Mouse (Mus musculus): ENCODE data around the gene Cdh18. TPM values are rescaled to one million over a fixed set of nuclear protein-coding genes. Genes with fewer than 3 reads are reported as not detected.
A peak's percentile ranks its signal among the peaks of the same experiment; 100 is the strongest.

Gene Cdh18
- polyA plus RNA-seq, 1 experiment from 2014 or later: 3.9 TPM

GRCm38 (mm10) chr15:23408256-23408655, 859.4 kb downstream of the Cdh18 start:
- Histone ChIP-seq H3K27ac (no peak overlapping the region), H3K4me3 (no peak overlapping the region), H3K4me1 (no peaks in the 10 kb centered on the region), H3K4me2 (no peak overlapping the region), H3K36me3 (no peaks in the 10 kb centered on the region), H3K27me3 (no peaks in the 10 kb centered on the region), H3K9me3 (no peaks in the 10 kb centered on the region), H3K9ac (no peak overlapping the region)
- no peak for ATAC-seq (ENCODE audit: insufficient number of reproducible peaks, insufficient read depth, low FRiP score, low TSS enrichment, low read depth)
- 93% methylated on average over 1 of the region's 1 CpGs for WGBS

- Histone ChIP-seq H3K4me3 (no peak overlapping the region), H3K27me3 (no peaks in the 10 kb centered on the region), H3K4me1 (peaks cover 2% of the 10 kb centered on the region; the same call in 1 of the 2 replicates), H3K27ac (no peak overlapping the region), H3K36me3 (no peaks in the 10 kb centered on the region), H3K9ac (no peak overlapping the region), H3K9me3 (no peaks in the 10 kb centered on the region), H3K4me2 (no peak overlapping the region)
- ATAC-seq (ENCODE audit: insufficient number of reproducible peaks, insufficient read depth, low FRiP score, low TSS enrichment, low read depth): no peak
- WGBS: 66% methylated on average over 5 of the region's 5 CpGs
Observed at GRCm38 (mm10) chr15:23416450-23417080, 867.7 kb downstream of the Cdh18 start.

- Histone ChIP-seq H3K36me3 (no peaks in the 10 kb centered on the region), H3K27ac (no peak overlapping the region)
Observed at GRCm38 (mm10) chr15:23418158-23418557, 869.3 kb downstream of the Cdh18 start.

DNA sequence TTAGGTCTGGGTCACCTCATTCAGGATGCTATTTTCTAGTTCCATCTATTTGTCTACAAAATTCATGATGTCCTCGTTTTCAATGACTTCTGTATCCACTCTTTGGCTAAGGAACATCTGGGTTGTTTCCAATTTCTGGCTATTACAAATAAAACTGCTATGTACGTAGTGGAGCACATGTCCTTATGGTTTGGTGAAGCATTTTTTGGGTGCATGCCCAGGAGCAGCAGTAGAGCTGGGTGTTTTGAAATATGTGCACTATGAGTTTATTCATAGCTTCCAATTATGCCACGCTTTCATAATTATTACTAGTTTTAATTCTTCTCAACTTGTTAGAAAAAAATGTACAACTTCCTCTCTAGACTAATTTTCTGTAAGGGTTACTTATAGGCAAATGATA, 871.2 kb downstream of the Cdh18 start:
- H3K9ac ChIP-seq: no peak overlapping the region

More at GRCm38 (mm10) chr15:23418158-23418557, 869.3 kb downstream of the Cdh18 start:
- Histone ChIP-seq H3K9me3 (no peaks in the 10 kb centered on the region), H3K27me3 (no peaks in the 10 kb centered on the region), H3K4me1 (peaks cover 2% of the 10 kb centered on the region; the same call in 1 of the 2 replicates), H3K4me3 (no peak overlapping the region), H3K4me2 (no peak overlapping the region), H3K9ac (no peak overlapping the region)
- no peak for ATAC-seq (ENCODE audit: insufficient number of reproducible peaks, insufficient read depth, low FRiP score, low TSS enrichment, low read depth)

DNA sequence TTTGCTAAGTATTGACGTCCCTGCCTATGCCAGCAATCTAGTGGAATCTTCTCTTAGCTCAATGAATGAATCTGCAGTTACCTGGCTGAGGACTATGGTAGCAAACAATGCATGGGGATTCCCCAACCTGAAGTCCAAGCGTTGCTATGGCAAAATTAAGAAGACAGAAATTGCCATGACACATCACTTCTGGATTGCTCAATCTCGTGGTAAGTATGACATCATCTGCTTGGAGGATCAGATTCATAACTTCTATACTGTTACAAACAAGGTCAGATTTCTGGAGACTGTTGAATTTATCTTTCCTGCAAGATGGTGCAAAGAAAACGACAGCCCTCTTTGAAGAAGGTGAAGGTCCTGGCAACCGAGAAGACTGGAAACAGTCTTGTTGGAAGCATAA, 881.2 kb downstream of the Cdh18 start:
- 77% methylated on average over 5 of the region's 5 CpGs for WGBS
- ATAC-seq (ENCODE audit: insufficient number of reproducible peaks, insufficient read depth, low FRiP score, low TSS enrichment, low read depth): no peak
- Histone ChIP-seq H3K36me3 (no peaks in the 10 kb centered on the region), H3K4me1 (no peaks in the 10 kb centered on the region), H3K9me3 (no peaks in the 10 kb centered on the region), H3K4me2 (no peak overlapping the region), H3K9ac (no peak overlapping the region), H3K27ac (no peak overlapping the region), H3K4me3 (no peak overlapping the region), H3K27me3 (no peaks in the 10 kb centered on the region)

More for the DNA sequence above, 871.2 kb downstream of the Cdh18 start:
- no peak overlapping the region for H3K4me3 ChIP-seq
- no peaks in the 10 kb centered on the region for H3K9me3 ChIP-seq
- no peak overlapping the region for H3K27ac ChIP-seq
- H3K4me2 ChIP-seq: no peak overlapping the region
- no peak for ATAC-seq (ENCODE audit: insufficient number of reproducible peaks, insufficient read depth, low FRiP score, low TSS enrichment, low read depth)
- H3K4me1 ChIP-seq: peaks cover 2% of the 10 kb centered on the region; the same call in 1 of the 2 replicates
- H3K27me3 ChIP-seq: no peaks in the 10 kb centered on the region
- 63% methylated on average over 3 of the region's 3 CpGs for WGBS
- H3K36me3 ChIP-seq: no peaks in the 10 kb centered on the region

DNA sequence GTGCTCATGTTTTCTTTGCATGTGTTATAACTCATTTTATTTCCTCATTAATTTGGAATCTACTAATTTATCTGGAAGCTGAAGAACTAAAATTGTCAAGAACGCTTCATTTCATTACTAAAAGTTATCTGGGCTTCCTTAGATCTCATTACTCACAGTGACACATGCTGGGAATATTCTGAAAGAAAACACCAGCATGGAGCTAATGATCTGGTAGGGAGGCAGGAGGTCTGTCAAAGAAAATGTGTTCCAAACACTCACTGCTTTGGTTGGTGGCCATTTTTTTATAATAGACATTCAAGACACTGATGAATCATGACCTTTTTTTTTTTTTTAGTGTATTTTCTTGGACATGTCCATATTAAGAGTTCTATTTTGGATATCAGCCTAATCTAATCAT, 899.7 kb downstream of the Cdh18 start:
- Histone ChIP-seq H3K27me3 (no peaks in the 10 kb centered on the region), H3K4me3 (no peak overlapping the region), H3K9me3 (no peaks in the 10 kb centered on the region), H3K9ac (no peak overlapping the region), H3K27ac (no peak overlapping the region), H3K4me1 (0 out of 2 replicates have a peak, but pooled peaks cover 4% of the 10 kb centered on the region), H3K36me3 (no peaks in the 10 kb centered on the region), H3K4me2 (no peak overlapping the region)
- 68% methylated on average over 1 of the region's 1 CpGs for WGBS
- ATAC-seq (ENCODE audit: insufficient number of reproducible peaks, insufficient read depth, low FRiP score, low TSS enrichment, low read depth): no peak

DNA sequence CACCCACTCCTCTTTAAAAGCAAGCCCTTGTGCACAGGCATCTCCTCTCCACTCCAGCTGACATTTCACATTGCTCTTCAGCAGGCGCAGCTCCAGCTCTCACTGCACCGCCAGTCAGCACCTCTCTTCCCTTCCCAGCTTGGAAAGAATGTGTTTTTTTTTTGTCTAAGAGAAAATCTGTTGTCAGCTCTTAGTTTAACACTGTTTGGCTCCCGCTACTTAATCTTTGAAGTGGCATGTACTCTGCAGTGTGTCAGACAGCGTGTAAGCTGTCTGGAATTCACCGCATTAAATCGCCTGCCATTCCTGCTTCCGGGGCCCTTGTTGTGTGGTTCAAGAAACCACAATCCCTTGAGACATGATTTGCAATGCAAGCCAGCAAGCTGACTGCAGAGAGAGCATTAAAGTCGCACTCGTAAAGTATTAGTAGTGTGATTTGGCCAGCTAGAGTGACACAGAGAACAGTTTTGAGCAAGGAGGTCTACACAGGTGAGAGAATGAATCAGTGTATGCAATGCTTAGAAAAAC, 903.3 kb downstream of the Cdh18 start:
- peak overlapping the region; percentile 34 for H3K4me2 ChIP-seq
- WGBS: 24% methylated on average over 9 of the region's 9 CpGs

DNA sequence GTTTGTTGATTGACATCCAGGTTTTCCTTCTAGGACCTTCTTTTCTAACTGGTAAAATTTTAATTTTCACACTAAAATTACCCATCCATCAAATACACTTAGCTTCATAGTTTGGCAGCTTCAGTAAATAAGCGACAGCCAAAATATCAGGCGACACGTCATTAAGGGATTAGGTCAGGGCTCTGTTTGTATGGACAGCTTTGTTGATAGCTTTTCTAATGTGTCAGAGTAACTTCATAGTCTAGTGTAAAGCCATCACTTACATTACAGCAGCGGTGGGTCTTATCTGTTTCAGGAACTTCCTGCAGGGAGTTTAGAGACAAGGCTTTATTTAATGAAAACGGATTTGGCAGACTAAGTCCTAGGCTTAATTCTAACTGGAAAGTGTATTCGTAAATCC, 904.5 kb downstream of the Cdh18 start:
- ATAC-seq (ENCODE audit: insufficient number of reproducible peaks, insufficient read depth, low FRiP score, low TSS enrichment, low read depth): no peak
- WGBS: 75% methylated on average over 6 of the region's 6 CpGs
- Histone ChIP-seq H3K27me3 (no peaks in the 10 kb centered on the region), H3K9me3 (no peaks in the 10 kb centered on the region), H3K4me1 (0 out of 2 replicates have a peak, but pooled peaks cover 4% of the 10 kb centered on the region), H3K4me3 (no peak overlapping the region), H3K9ac (no peak overlapping the region), H3K27ac (no peak overlapping the region), H3K4me2 (no peak overlapping the region), H3K36me3 (no peaks in the 10 kb centered on the region)

More for the DNA sequence above, 903.3 kb downstream of the Cdh18 start:
- no peak; the same call in 1 of the 2 replicates for ATAC-seq (ENCODE audit: insufficient number of reproducible peaks, insufficient read depth, low FRiP score, low TSS enrichment, low read depth)
- no peaks in the 10 kb centered on the region for H3K36me3 ChIP-seq
- 0 out of 2 replicates have a peak, but pooled peaks cover 4% of the 10 kb centered on the region for H3K4me1 ChIP-seq
- no peak overlapping the region for H3K9ac ChIP-seq
- H3K27ac ChIP-seq: no peak overlapping the region
- no peaks in the 10 kb centered on the region for H3K9me3 ChIP-seq
- H3K27me3 ChIP-seq: no peaks in the 10 kb centered on the region
- H3K4me3 ChIP-seq: no peak overlapping the region

DNA sequence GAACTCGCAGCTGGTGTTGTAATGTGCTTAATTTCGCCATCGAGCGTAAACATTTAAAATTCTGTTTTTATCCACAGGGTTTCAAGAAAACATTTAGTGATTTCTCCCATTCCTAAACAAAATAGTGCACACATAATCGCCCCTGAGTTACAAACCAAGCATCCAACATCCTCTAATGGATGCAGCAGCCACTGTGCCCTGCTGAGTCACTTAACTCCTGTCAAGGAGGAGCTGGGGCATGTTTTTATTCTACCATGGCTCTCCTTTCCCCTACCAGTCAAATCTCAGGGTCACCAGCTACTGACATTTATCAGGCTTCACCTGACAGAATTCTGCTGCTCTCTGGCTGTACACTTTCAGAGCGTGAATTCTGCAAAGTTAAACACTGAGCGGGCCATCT, 906.5 kb downstream of the Cdh18 start:
- H3K4me2 ChIP-seq: no peak overlapping the region
- no peak for ATAC-seq (ENCODE audit: insufficient number of reproducible peaks, insufficient read depth, low FRiP score, low TSS enrichment, low read depth)
- H3K9ac ChIP-seq: no peak overlapping the region
- H3K27me3 ChIP-seq: no peaks in the 10 kb centered on the region
- H3K27ac ChIP-seq: no peak overlapping the region
- 81% methylated on average over 7 of the region's 7 CpGs for WGBS
- 0 out of 2 replicates have a peak, but pooled peaks cover 4% of the 10 kb centered on the region for H3K4me1 ChIP-seq
- no peaks in the 10 kb centered on the region for H3K9me3 ChIP-seq
- no peaks in the 10 kb centered on the region for H3K36me3 ChIP-seq
- H3K4me3 ChIP-seq: no peak overlapping the region

GRCm38 (mm10) chr15:23457401-23457800, 908.6 kb downstream of the Cdh18 start:
- 80% methylated on average over 3 of the region's 3 CpGs for WGBS

DNA sequence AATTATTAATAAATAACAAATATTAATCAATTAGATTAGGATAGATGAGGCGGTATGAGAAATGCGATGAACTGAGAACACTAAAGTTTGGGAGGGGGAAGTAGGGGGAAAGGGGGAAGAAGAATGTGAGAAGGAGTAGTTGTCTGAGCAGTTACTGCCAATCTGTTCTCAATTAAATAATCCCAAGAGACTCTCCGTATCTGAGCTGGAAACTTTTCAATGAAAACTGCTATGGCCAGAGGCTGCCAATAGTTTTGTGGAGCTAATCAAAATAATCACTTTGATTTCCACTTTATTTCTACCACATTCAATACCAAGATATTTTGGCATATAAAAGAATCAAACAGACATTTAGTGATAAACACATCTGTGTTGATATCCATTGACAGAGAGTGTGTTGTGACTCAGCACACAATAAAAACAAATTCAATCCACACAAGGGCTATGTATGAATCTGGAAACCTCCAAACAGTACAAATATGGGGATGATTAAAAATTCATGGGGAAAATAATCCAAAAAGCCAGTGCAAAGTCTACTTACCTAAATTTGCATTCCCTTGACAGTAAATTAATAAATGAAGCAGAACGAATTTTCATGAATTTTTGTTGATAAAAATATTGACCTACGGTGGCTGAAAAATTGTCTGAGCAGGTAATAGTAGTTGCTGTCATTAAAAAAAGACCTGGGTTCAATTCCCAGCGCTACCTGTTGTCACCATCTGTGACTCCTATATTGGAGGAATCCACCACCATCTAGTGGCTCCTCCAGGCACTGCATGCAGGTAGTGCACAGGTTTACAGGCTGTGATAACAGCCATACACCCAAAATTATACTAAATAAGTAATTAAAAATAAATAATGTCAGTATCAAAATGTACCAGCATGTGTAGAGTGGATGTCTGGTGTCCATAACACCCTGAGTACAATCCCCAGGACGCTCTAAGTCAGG, 922.0 kb downstream of the Cdh18 start:
- no peak overlapping the region for H3K27ac ChIP-seq
- WGBS: 57% methylated on average over 7 of the region's 7 CpGs
- H3K9ac ChIP-seq: no peak overlapping the region
- H3K4me1 ChIP-seq: no peaks in the 10 kb centered on the region
- H3K9me3 ChIP-seq: no peaks in the 10 kb centered on the region
- no peak overlapping the region for H3K4me2 ChIP-seq
- no peak overlapping the region for H3K4me3 ChIP-seq
- no peak for ATAC-seq (ENCODE audit: insufficient number of reproducible peaks, insufficient read depth, low FRiP score, low TSS enrichment, low read depth)
- H3K27me3 ChIP-seq: no peaks in the 10 kb centered on the region
- no peaks in the 10 kb centered on the region for H3K36me3 ChIP-seq

More at GRCm38 (mm10) chr15:23457401-23457800, 908.6 kb downstream of the Cdh18 start:
- Histone ChIP-seq H3K4me2 (no peak overlapping the region), H3K4me3 (no peak overlapping the region), H3K9ac (no peak overlapping the region), H3K27ac (no peak overlapping the region), H3K36me3 (no peaks in the 10 kb centered on the region), H3K4me1 (no peaks in the 10 kb centered on the region), H3K9me3 (no peaks in the 10 kb centered on the region), H3K27me3 (no peaks in the 10 kb centered on the region)
- ATAC-seq (ENCODE audit: insufficient number of reproducible peaks, insufficient read depth, low FRiP score, low TSS enrichment, low read depth): no peak

All from embryonic facial prominence, embryonic 13.5 days (tissue).